Mouse (Mus musculus) myocyte (in vitro differentiated cells): ENCODE measurements around the gene Acot12. TPM values are rescaled to one million over a fixed set of nuclear protein-coding genes. Genes with fewer than 3 reads are reported as not detected.

Source experiments
- H3K27me3 ChIP-seq: one replicate; pipeline ENCODE4 v1.6.1; 2011; ENCODE audit not compliant: control insufficient read depth, insufficient read depth, insufficient read length
- H3K36me3 ChIP-seq: one replicate; pipeline ENCODE4 v1.6.1; 2011; ENCODE audit not compliant: control insufficient read depth, insufficient read depth
- H3K4me2 ChIP-seq: one replicate; pipeline ENCODE4 v1.6.1; 2011; ENCODE audit warnings: low read depth, control low read depth
- H3K4me3 ChIP-seq: one replicate; pipeline ENCODE4 v1.5.1; 2011; ENCODE audit warnings: mild to moderate bottlenecking, control low read depth, moderate library complexity
- H3K79me2 ChIP-seq: one replicate; pipeline ENCODE4 v1.6.1; 2011; ENCODE audit not compliant: control insufficient read depth, insufficient read depth
- H3ac ChIP-seq: one replicate; pipeline ENCODE4 v1.6.1; 2011; ENCODE audit not compliant: control insufficient read depth, insufficient read length
- CEBPB ChIP-seq: IDR thresholded peaks from 2 replicates; pipeline ENCODE4 v1.6.1; 2011; ENCODE audit warnings: mild to moderate bottlenecking, moderate library complexity; ENCODE audit not compliant: poor library complexity, insufficient read depth, severe bottlenecking
- E2F4 ChIP-seq: IDR thresholded peaks from one replicate; pipeline ENCODE4 v1.6.1; 2011; ENCODE audit warnings: mild to moderate bottlenecking, control low read depth, moderate library complexity; ENCODE audit not compliant: insufficient read depth
- MAX ChIP-seq: IDR thresholded peaks from one replicate; pipeline ENCODE4 v1.6.1; 2011; ENCODE audit warnings: low read depth, mild to moderate bottlenecking, control low read depth
- MYOD1 ChIP-seq, 3 experiments: IDR thresholded peaks; one replicate each; pipeline ENCODE4 v1.6.1; 2011; ENCODE audit warnings: control low read depth in 2 of 3, low read depth in 2 of 3, mild to moderate bottlenecking in 2 of 3, moderate library complexity in 1 of 3; ENCODE audit not compliant: insufficient read length in 2 of 3, control insufficient read depth in 1 of 3
- MYOG ChIP-seq, 3 experiments: IDR thresholded peaks; one replicate each; pipeline ENCODE4 v1.6.1; 2011; ENCODE audit warnings: control low read depth in 2 of 3, low read depth in 2 of 3, mild to moderate bottlenecking in 2 of 3; ENCODE audit not compliant: insufficient read length in 2 of 3, control insufficient read depth in 1 of 3, insufficient read depth in 1 of 3
- POLR2A ChIP-seq: IDR thresholded peaks from one replicate; pipeline ENCODE4 v1.6.1; 2011; ENCODE audit warnings: low read depth, mild to moderate bottlenecking, control low read depth, moderate library complexity; ENCODE audit not compliant: insufficient read length
- POLR2AphosphoS2 ChIP-seq: IDR thresholded peaks from one replicate; pipeline ENCODE4 v1.6.1; 2011; ENCODE audit warnings: low read depth, control low read depth; ENCODE audit not compliant: insufficient read length
- REST ChIP-seq: IDR thresholded peaks from one replicate; pipeline ENCODE4 v1.6.1; 2011; ENCODE audit warnings: mild to moderate bottlenecking, control low read depth, moderate library complexity; ENCODE audit not compliant: insufficient read depth, insufficient read length
- SRF ChIP-seq: IDR thresholded peaks from one replicate; pipeline ENCODE4 v1.6.1; 2011; ENCODE audit warnings: low read depth; ENCODE audit not compliant: control insufficient read depth, insufficient read length
- TCF12 ChIP-seq: IDR thresholded peaks from one replicate; pipeline ENCODE4 v1.6.1; 2011; ENCODE audit warnings: mild to moderate bottlenecking, control low read depth; ENCODE audit not compliant: poor library complexity, insufficient read depth, severe bottlenecking
- TCF3 ChIP-seq: IDR thresholded peaks from one replicate; pipeline ENCODE4 v1.6.1; 2011; ENCODE audit warnings: low read depth, control low read depth; ENCODE audit not compliant: insufficient read length
- USF1 ChIP-seq: IDR thresholded peaks from one replicate; pipeline ENCODE4 v1.6.1; 2011; ENCODE audit warnings: low read depth, mild to moderate bottlenecking, control low read depth, moderate library complexity
- polyA plus RNA-seq: library from polyadenylated mRNA; unstranded; fragments of >200 nt; fragmentation: generic; extraction: Trizol; gene quantifications from one replicate; pipeline ENCODE4 v1.2.1, GENCODE M21; 2012; ENCODE audit warnings: missing spikeins

Gene Acot12
- polyA plus RNA-seq = 0.13 TPM

DNA sequence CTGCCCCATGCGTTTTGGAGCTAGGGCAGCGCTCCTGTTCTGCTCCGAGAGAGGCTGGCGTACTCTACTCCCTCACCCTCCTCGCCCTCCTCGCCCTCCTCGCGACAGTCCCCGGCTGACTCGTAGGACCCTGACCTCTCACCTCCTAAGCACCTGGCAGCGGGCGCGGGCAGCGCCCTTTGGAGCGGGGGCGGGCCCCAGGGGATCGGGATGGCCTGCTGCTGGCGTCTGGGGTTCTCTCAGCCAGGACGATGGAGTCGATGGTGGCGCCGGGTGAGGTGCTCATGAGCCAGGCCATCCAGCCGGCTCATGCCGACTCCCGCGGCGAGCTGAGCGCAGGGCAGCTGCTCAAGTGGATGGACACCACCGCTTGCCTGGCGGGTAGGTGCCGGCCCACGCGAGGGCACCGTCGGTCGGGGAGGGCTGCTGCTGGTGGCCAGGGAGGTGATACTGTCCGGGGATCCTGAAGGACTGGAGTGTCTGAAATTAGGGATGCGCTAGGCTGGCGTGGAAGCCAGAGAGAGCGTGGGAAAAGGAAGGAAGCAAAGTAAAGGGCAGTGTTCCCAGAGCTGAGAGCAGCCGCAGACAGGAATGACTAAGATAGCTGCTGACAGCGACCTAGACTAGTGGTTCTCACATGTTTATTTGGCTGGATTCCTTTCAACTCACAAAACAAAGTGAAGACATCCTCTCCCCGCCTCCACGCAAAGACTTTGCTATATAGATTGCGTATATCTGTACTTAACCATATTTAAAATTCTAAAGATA is at the start of gene Acot12:
TSS of gene Acot12 (plus strand) at position 233 of the 768 bp plus-strand sequence.
- Histone ChIP-seq H3K27me3 (no peaks in the 10 kb centered on the region), H3ac (peak within 1 kb of the TSS; percentile 85), H3K36me3 (no peaks in the 10 kb centered on the region), H3K4me2 (peak within 1 kb of the TSS; percentile 72), H3K79me2 (peaks cover 3% of the 10 kb centered on the region), H3K4me3 (peak within 1 kb of the TSS; percentile 13)
- TF ChIP-seq TCF3 (no peak), POLR2A (no peak), E2F4 (no peak), MYOD1 (IDR thresholded peaks at IDR 0.05; ENCODE audit: control insufficient read depth in 1 of 3, insufficient read length in 2 of 3, low read depth in 2 of 3) (peak in 2 of 3 experiments; percentile 59 to 67), USF1 (no peak), CEBPB (no peak), TCF12 (no peak), SRF (no peak), MAX (no peak), POLR2AphosphoS2 (no peak), REST (no peak), MYOG (IDR thresholded peaks at IDR 0.05; ENCODE audit: control insufficient read depth in 1 of 3, insufficient read depth in 1 of 3, insufficient read length in 2 of 3, low read depth in 2 of 3) (peak in 2 of 3 experiments; percentile 34 to 44)

GRCm38 (mm10) chr13:91693615-91694014 is 47.7 kb upstream of the Acot12 start:
- H3K4me2 ChIP-seq = no peak overlapping the region
- TF ChIP-seq USF1 = no peak
- no peak for TF ChIP-seq TCF12
- no peak for TF ChIP-seq CEBPB
- TF ChIP-seq TCF3 = no peak
- TF ChIP-seq MYOD1 (IDR thresholded peaks at IDR 0.05; ENCODE audit: control insufficient read depth in 1 of 3, insufficient read length in 2 of 3, low read depth in 2 of 3) = no peak
- no peak overlapping the region for H3ac ChIP-seq
- H3K4me3 ChIP-seq = no peak overlapping the region
- H3K79me2 ChIP-seq = no peaks in the 10 kb centered on the region
- H3K36me3 ChIP-seq = peaks cover 15% of the 10 kb centered on the region
- H3K27me3 ChIP-seq = no peaks in the 10 kb centered on the region

DNA sequence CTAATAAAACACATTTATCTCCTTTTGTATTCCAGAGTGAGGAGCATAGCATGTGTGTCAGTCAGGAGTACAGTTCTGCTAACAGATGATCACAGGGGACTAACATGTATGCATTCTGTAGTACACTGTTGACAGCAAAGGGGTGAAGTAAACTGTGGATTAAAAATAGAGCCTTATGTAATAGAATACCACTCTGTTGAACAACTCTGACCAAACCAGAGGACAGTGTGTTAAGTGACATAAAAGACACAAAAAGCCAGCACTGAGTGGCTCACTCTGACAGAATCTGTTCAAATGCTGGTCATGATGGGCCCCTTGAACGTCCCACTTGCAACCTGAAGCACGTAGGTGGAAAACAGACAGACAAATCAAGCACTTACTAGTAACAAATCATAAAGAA is 45.9 kb upstream of the Acot12 start:
- Histone ChIP-seq H3K79me2 (no peaks in the 10 kb centered on the region), H3K4me2 (no peak overlapping the region), H3K4me3 (no peak overlapping the region), H3K27me3 (no peaks in the 10 kb centered on the region), H3K36me3 (peaks cover 10% of the 10 kb centered on the region), H3ac (no peak overlapping the region)
- TF ChIP-seq TCF12 (no peak), REST (no peak), USF1 (no peak), TCF3 (no peak), MYOD1 (IDR thresholded peaks at IDR 0.05; ENCODE audit: control insufficient read depth in 1 of 3, insufficient read length in 2 of 3, low read depth in 2 of 3) (no peak), CEBPB (no peak), E2F4 (no peak), POLR2A (no peak), POLR2AphosphoS2 (no peak), SRF (no peak), MAX (no peak), MYOG (IDR thresholded peaks at IDR 0.05; ENCODE audit: control insufficient read depth in 1 of 3, insufficient read depth in 1 of 3, insufficient read length in 2 of 3, low read depth in 2 of 3) (no peak)

DNA sequence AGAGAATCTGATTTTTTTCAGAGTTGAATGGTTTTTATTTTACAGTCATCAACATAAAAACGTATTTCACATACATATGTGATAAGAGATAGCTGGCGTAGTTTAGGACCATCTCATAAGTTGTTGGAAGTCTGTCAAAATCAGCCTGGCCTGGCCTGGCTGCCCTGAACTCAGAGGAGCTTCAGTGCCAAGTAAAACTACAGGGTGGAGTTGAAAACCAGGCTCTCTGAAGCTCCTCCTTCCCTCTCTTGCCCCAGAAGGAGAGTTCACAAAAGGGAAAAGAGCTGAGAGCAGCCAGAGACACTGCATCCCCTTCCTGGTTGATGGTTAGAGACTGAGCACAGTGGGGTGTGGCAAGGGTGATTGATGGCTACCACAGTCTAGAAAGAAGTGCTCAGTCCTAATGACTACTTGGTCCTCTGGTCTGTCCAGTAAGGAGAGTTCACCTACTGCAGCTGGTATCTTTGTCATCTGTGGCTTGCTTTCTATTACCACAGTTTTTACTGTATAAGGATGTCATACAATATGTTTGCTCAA is 45.1 kb upstream of the Acot12 start:
- Histone ChIP-seq H3K27me3 (no peaks in the 10 kb centered on the region), H3K79me2 (no peaks in the 10 kb centered on the region), H3K4me3 (no peak overlapping the region), H3ac (no peak overlapping the region), H3K4me2 (no peak overlapping the region), H3K36me3 (peaks cover 9% of the 10 kb centered on the region)
- TF ChIP-seq REST (no peak), MYOD1 (IDR thresholded peaks at IDR 0.05; ENCODE audit: control insufficient read depth in 1 of 3, insufficient read length in 2 of 3, low read depth in 2 of 3) (no peak), E2F4 (no peak), MAX (no peak)

GRCm38 (mm10) chr13:91697011-91697410 is 44.3 kb upstream of the Acot12 start:
- Histone ChIP-seq H3K27me3 (no peaks in the 10 kb centered on the region), H3K4me3 (no peak overlapping the region), H3K79me2 (no peaks in the 10 kb centered on the region), H3K4me2 (no peak overlapping the region), H3K36me3 (peaks cover 13% of the 10 kb centered on the region), H3ac (no peak overlapping the region)
- no peak for TF ChIP-seq TCF12
- TF ChIP-seq MYOD1 (IDR thresholded peaks at IDR 0.05; ENCODE audit: control insufficient read depth in 1 of 3, insufficient read length in 2 of 3, low read depth in 2 of 3) = peak; percentile 55 to 79 (median 67)
